Mouse (Mus musculus) yolk sac, embryonic 10.5 days (tissue): Measurements from ENCODE around the gene Mks1.
"Not testable (repeated sequence)": the region's sequence is repeated elsewhere in the genome, so short reads cannot be mapped to it uniquely, and the experiment has no call there.

Source experiments
- DNase-seq: peaks from one replicate; pipeline ENCODE4 v3.0.0-alpha.2; 2017; ENCODE audit warnings: low spot score

Gene Mks1

GRCm38 (mm10) chr11:87852690-87853596 is at the start of gene Mks1:
TSS of gene Mks1 (plus strand) at chr11:87853215.
- peak; percentile 92 for DNase-seq

GRCm38 (mm10) chr11:87805448-87805847 is 47.6 kb upstream of the Mks1 start:
- DNase-seq, result no peak

GRCm38 (mm10) chr11:87807433-87807832 is 45.6 kb upstream of the Mks1 start:
- no peak for DNase-seq

GRCm38 (mm10) chr11:87808236-87808635 is 44.8 kb upstream of the Mks1 start:
- DNase-seq, result no peak

DNA sequence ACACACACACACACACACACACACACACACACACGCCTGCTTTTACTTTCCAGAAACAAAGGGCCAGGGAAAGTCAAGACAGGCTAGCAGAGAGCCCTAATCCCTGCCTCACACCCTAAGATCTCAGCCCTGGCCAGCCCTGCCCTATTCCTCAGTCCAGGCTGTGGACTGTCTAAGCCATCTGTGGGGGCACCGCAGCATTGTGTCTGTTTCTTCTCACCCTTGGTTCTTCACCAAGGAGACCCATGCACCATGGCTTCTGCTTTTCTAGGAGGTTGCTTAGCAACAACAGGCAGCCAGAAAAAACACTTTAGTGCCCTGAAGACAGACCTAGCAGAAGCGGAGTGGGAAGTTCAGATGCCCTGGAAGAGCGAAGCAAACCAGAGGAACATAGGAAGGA is 41.6 kb upstream of the Mks1 start:
- DNase-seq, result no peak

- DNase-seq, result no peak
Observed at GRCm38 (mm10) chr11:87814831-87815230, 38.2 kb upstream of the Mks1 start.

- peak; percentile 3 for DNase-seq
Observed at GRCm38 (mm10) chr11:87816707-87817442, 36.1 kb upstream of the Mks1 start.

DNA sequence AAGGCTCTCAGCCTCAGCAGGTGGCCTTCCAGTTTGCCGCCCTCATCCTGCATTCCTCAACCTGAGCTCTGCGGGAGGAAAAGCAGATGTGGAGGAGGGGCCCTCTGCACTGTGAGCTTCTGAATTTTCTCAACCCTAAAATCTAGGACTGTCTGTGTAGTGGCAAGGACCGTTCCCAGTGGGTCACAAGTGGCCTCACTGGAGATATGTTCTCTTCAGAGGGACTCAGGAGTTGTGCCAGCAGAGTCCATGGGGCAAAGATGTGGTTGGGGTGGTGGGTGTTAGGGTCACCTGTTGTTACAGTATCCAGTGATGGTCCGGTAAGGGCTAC is 35.6 kb upstream of the Mks1 start:
- DNase-seq, result no peak

DNA sequence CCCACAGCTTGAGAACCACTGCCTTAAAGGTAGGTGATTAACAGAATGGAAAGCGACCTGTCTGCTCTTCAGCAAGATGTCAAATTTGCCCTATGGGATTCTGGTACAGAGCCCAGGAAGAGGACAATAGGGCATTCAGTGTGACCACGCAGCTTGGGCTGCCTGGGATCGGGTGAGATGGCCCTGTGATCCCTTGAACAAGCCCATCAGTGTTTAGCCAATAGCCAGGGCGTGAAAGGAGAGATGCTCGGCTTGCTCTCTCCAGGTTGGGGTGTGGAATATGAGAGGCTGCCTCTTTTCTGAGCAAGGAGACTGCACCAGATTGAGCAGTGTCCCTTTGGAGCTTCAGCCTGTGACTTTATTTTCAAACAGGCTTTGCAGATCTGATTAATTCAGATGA is 31.5 kb upstream of the Mks1 start:
- DNase-seq, result no peak

GRCm38 (mm10) chr11:87828239-87828900 is 24.6 kb upstream of the Mks1 start, which contains the start of gene Lpo:
TSS of gene Lpo (minus strand) at chr11:87828289.
- no peak for DNase-seq

DNA sequence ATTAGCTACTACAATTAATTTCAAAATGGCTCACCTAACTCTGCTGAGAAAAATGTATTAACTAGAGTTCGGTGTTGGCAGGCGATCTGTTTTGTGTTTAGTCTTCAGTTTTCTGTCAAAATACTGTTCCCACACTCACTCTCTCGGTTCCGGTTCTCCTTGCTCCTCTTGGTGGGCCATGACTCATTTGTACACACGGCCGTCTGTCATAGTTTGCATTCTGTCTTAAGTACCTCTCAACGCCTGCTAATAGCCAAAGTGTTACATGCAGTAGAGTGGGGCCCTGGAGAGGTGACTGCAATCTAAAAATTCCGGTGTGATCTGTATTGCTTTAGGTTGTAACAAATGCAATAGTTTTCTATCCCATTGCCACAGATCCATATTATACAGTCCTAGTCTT is 12.3 kb upstream of the Mks1 start:
- DNase-seq, result no peak

DNA sequence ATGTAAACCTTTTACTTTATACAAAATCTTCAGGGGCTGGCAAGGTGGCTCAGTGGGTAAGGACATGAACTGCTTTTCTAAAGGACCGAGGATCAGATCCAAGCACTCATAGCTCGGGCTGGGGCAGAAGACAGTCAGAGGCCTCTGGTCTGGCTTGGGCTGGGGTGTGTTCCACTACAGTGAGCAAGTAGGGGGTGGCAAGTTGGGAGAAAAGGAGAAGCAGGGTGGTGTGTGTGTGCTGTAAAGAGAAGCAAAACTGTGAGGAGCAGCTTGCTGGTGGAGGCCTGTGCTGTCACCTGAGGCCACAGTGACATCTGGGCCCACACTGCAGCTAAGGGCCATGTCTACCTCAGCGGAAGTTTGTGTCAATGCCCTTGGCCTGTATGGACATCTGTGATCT is 11.6 kb upstream of the Mks1 start:
- no peak for DNase-seq

DNA sequence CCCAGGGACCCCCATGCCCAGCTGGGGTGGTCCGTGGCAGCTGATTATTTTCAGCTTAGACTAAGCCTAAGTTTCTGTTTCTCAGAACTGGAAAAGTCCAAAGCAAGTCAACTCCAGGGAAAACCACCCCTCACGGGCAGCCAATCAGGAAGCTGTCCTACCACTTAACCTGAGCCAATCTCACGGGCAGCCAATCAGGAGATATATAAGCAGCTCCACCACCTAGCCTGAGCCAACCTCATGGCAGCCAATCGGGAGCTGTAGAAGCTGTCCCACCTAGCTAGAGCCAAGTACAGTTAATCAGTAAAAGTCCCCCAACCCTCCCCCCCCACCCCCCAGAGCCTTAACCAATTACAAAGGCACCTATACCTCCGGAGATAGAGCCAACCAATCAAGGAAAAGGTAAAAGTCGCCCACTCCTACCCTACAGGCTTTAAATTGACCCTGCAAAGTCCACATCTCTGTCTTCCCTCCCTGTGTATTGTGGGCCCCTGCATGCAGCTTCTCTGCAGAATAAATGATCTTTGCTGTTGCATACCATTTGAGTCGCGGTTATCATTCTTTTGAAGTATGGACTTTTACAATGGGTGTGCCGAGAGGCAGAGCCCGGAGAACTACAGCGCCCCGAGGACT is 5.9 kb upstream of the Mks1 start:
- peak; percentile 10 for DNase-seq

GRCm38 (mm10) chr11:87847884-87848283 is 5.1 kb upstream of the Mks1 start:
- DNase-seq, result peak; percentile 18

GRCm38 (mm10) chr11:87853597-87853954 is 561 bp downstream of the Mks1 start:
- DNase-seq, result no peak

DNA sequence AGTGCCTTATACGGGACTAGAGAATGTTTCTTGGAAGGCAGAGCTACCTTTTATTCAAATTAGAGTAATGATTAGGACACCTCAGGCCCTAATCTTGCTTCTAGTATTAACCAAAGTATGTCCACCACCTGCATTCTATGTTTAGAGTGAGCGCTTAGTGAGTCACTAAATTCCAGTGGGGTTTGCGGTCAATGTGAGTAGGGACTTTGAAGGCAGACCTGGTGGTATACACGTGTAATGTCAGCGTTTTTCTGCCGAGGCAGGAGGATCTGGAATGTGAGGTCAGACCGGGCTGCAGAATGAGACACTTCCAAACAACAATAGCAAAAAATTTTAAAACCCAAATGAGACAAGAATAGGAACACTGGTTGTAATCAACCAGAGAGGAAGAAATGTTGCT is 1.5 kb downstream of the Mks1 start:
- no peak for DNase-seq

DNA sequence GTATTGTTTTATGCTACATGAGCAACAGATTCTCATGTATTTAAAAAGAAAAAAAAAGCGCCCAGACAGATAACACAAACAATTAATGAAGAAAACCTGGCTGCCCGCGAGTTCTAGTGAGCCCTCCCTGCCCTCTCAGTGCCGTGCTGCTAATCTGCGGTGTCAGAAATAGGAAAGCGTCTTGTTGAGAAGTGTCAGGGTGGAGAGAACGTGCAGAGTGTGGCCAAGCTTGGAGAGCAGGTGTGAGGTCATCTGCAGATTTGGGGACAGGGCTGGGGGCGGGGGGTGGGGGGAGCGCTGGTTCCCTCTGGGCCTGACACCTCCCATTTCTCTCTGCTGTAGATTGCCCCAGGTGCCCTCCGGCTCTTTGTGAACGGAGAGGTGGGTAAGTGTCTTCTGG is 6.3 kb downstream of the Mks1 start:
- no peak for DNase-seq

DNA sequence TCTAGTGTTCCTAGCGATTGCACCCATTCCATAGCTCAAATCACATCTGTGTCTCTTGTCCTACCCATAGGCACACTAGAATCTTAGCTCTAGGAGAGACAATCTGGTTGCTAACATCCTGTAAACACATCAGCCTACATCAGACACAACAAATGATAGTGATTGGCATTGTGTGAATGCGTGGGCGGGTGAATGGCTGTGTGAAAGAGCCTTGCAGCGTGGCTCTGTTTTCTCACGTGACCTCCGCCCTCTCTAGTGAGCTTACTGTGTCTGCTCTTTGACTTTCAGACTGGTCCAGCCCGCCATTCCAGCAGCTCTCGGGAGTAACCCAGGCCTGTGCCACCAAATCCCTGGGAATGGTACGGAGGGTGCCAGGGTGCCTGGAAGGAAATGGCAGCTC is 7.4 kb downstream of the Mks1 start:
- no peak for DNase-seq

DNA sequence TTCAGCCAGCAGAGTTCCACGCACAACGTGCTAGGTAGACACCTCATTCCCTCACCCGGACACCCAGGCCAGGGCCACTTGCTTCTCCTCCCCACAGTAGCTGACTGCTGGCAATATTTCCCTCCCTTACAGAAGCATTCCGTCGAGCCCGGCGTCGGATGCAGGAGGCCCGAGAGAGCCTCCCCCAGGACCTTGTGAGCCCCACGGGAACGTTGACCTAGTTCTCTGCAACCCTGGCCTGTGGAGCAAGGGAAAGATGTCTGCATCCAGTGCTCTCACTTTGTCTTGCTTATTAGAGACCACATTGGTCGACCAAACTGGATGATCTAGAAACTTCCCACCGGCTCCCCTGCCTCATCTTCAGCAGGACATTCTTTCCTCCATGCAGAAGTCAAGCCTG is 9.8 kb downstream of the Mks1 start:
- DNase-seq, result no peak

GRCm38 (mm10) chr11:87866891-87867290 is 13.9 kb downstream of the Mks1 start:
- not testable (repeated sequence) for DNase-seq

DNA sequence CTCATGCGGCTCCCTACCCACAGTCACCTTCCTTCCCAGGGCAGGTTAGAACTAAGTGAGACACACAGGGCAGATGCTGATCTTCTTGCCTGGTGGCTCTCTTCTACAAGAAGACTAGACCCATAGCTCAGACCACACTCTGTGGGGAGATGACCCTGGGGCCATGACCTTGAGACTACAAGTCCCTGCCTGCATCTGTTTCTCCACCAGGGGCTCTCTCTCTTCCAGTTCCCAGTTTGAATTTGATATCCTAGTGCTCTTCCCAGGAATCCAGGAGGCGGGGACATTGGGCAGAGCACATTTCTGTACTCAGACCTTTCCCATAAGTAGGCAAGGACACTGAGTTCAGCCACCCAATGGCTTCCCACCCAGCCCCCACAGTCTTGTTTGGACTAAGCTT is 17.1 kb downstream of the Mks1 start:
- no peak for DNase-seq

DNA sequence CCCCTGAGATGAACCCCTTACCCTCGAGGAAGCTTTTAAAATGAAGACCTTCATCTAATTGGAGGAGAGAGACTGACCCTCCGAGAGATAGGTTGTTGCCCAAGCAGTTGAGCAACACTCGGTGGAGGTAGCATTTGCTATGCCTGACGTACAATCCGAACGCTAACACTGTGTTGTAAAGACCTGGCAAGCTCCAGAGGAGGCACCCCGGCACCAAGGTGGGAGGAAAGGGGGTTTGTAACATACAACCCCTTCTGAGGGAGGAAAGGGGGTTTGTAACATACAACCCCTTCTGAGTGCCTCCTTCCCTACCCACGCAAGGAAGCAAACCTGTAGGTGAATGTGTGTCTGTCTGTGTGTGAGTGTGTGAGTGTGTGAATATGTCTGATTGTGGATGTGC is 18.8 kb downstream of the Mks1 start:
- DNase-seq, result no peak
